Mouse (Mus musculus): Measurements from ENCODE around the gene Abcg8.

GRCm38 (mm10) chr17:84665053-84665452 lies 11.0 kb upstream of the Abcg8 start:
- TF ChIP-seq CTCF (IDR thresholded peaks at IDR 0.05; ENCODE audit: control insufficient read depth, insufficient read depth, insufficient read length), result no peak
- no peak for TF ChIP-seq FOSL1 (IDR thresholded peaks at IDR 0.05; ENCODE audit: insufficient read depth, low read length, poor library complexity, severe bottlenecking)
